Mouse (Mus musculus) myocyte (in vitro differentiated cells): ENCODE measurements around the gene Lrig1. TPM values are rescaled to one million over a fixed set of nuclear protein-coding genes. Genes with fewer than 3 reads are reported as not detected.

Source experiments
- H3K27me3 ChIP-seq: one replicate; pipeline ENCODE4 v1.6.1; 2011; ENCODE audit not compliant: control insufficient read depth, insufficient read depth, insufficient read length
- H3K36me3 ChIP-seq: one replicate; pipeline ENCODE4 v1.6.1; 2011; ENCODE audit not compliant: control insufficient read depth, insufficient read depth
- H3K4me2 ChIP-seq: one replicate; pipeline ENCODE4 v1.6.1; 2011; ENCODE audit warnings: low read depth, control low read depth
- H3K4me3 ChIP-seq: one replicate; pipeline ENCODE4 v1.5.1; 2011; ENCODE audit warnings: mild to moderate bottlenecking, control low read depth, moderate library complexity
- H3K79me2 ChIP-seq: one replicate; pipeline ENCODE4 v1.6.1; 2011; ENCODE audit not compliant: control insufficient read depth, insufficient read depth
- H3ac ChIP-seq: one replicate; pipeline ENCODE4 v1.6.1; 2011; ENCODE audit not compliant: control insufficient read depth, insufficient read length
- CEBPB ChIP-seq: IDR thresholded peaks from 2 replicates; pipeline ENCODE4 v1.6.1; 2011; ENCODE audit warnings: mild to moderate bottlenecking, moderate library complexity; ENCODE audit not compliant: poor library complexity, insufficient read depth, severe bottlenecking
- E2F4 ChIP-seq: IDR thresholded peaks from one replicate; pipeline ENCODE4 v1.6.1; 2011; ENCODE audit warnings: mild to moderate bottlenecking, control low read depth, moderate library complexity; ENCODE audit not compliant: insufficient read depth
- MAX ChIP-seq: IDR thresholded peaks from one replicate; pipeline ENCODE4 v1.6.1; 2011; ENCODE audit warnings: low read depth, mild to moderate bottlenecking, control low read depth
- MYOD1 ChIP-seq, 3 experiments: IDR thresholded peaks; one replicate each; pipeline ENCODE4 v1.6.1; 2011; ENCODE audit warnings: control low read depth in 2 of 3, low read depth in 2 of 3, mild to moderate bottlenecking in 2 of 3, moderate library complexity in 1 of 3; ENCODE audit not compliant: insufficient read length in 2 of 3, control insufficient read depth in 1 of 3
- MYOG ChIP-seq, 3 experiments: IDR thresholded peaks; one replicate each; pipeline ENCODE4 v1.6.1; 2011; ENCODE audit warnings: control low read depth in 2 of 3, low read depth in 2 of 3, mild to moderate bottlenecking in 2 of 3; ENCODE audit not compliant: insufficient read length in 2 of 3, control insufficient read depth in 1 of 3, insufficient read depth in 1 of 3
- POLR2A ChIP-seq: IDR thresholded peaks from one replicate; pipeline ENCODE4 v1.6.1; 2011; ENCODE audit warnings: low read depth, mild to moderate bottlenecking, control low read depth, moderate library complexity; ENCODE audit not compliant: insufficient read length
- POLR2AphosphoS2 ChIP-seq: IDR thresholded peaks from one replicate; pipeline ENCODE4 v1.6.1; 2011; ENCODE audit warnings: low read depth, control low read depth; ENCODE audit not compliant: insufficient read length
- REST ChIP-seq: IDR thresholded peaks from one replicate; pipeline ENCODE4 v1.6.1; 2011; ENCODE audit warnings: mild to moderate bottlenecking, control low read depth, moderate library complexity; ENCODE audit not compliant: insufficient read depth, insufficient read length
- SRF ChIP-seq: IDR thresholded peaks from one replicate; pipeline ENCODE4 v1.6.1; 2011; ENCODE audit warnings: low read depth; ENCODE audit not compliant: control insufficient read depth, insufficient read length
- TCF12 ChIP-seq: IDR thresholded peaks from one replicate; pipeline ENCODE4 v1.6.1; 2011; ENCODE audit warnings: mild to moderate bottlenecking, control low read depth; ENCODE audit not compliant: poor library complexity, insufficient read depth, severe bottlenecking
- TCF3 ChIP-seq: IDR thresholded peaks from one replicate; pipeline ENCODE4 v1.6.1; 2011; ENCODE audit warnings: low read depth, control low read depth; ENCODE audit not compliant: insufficient read length
- USF1 ChIP-seq: IDR thresholded peaks from one replicate; pipeline ENCODE4 v1.6.1; 2011; ENCODE audit warnings: low read depth, mild to moderate bottlenecking, control low read depth, moderate library complexity
- polyA plus RNA-seq: library from polyadenylated mRNA; unstranded; fragments of >200 nt; fragmentation: generic; extraction: Trizol; gene quantifications from one replicate; pipeline ENCODE4 v1.2.1, GENCODE M21; 2012; ENCODE audit warnings: missing spikeins

Gene Lrig1
- polyA plus RNA-seq, 1 experiment = 22.1 TPM

DNA sequence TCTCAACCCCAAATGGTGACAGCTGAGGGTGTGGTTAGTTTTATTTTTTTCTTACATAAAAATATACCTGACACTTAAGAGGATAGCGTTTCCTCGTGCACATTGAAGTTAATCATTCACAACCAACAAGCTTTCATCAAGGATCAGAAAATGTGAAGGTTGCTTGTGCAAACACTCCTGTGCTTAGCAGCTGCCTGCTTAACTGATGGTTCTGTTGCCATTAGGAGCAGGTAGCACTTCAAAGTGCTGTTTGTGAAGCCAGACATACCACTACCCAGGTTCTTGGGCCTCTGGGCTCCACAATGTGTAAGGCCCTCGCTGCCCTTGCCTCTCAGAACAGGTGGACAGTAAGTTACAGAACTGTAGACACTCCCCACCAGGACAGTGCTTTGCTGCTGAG is 23.1 kb downstream of the Lrig1 start:
- no peaks in the 10 kb centered on the region for H3K27me3 ChIP-seq
- no peaks in the 10 kb centered on the region for H3K36me3 ChIP-seq
- H3K79me2 ChIP-seq = peaks cover 51% of the 10 kb centered on the region
- no peak overlapping the region for H3K4me3 ChIP-seq
- H3K4me2 ChIP-seq = peak overlapping the region; percentile 34
- TF ChIP-seq SRF (no peak), MYOG (IDR thresholded peaks at IDR 0.05; ENCODE audit: control insufficient read depth in 1 of 3, insufficient read depth in 1 of 3, insufficient read length in 2 of 3, low read depth in 2 of 3) (no peak), POLR2A (no peak), REST (no peak), USF1 (no peak), E2F4 (no peak), TCF3 (no peak), MAX (no peak), TCF12 (no peak), POLR2AphosphoS2 (no peak), CEBPB (no peak), MYOD1 (IDR thresholded peaks at IDR 0.05; ENCODE audit: control insufficient read depth in 1 of 3, insufficient read length in 2 of 3, low read depth in 2 of 3) (no peak)
- no peak overlapping the region for H3ac ChIP-seq

DNA sequence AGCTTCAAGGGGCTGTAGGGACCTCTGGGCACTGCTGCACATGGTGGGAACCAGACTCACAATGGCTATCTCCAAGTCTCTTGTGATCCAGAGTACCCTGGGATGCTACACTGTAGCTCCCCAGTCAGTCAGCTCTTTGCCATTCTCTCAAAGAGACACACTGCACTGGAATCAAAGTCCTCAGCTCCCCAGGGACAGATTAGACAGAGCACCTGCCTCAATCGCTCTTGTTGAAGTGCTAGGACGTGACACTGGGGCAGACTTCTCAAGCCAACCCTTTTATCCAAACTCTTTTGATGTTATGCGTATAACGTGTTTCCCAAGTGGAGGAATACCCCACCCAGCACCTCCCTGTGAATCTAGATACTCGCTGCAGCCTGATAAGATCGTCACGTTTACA is 23.7 kb downstream of the Lrig1 start:
- H3K27me3 ChIP-seq = no peaks in the 10 kb centered on the region
- no peaks in the 10 kb centered on the region for H3K36me3 ChIP-seq
- TF ChIP-seq REST (no peak), MYOG (IDR thresholded peaks at IDR 0.05; ENCODE audit: control insufficient read depth in 1 of 3, insufficient read depth in 1 of 3, insufficient read length in 2 of 3, low read depth in 2 of 3) (no peak), TCF3 (no peak), E2F4 (no peak), POLR2A (no peak), POLR2AphosphoS2 (no peak), USF1 (no peak), CEBPB (no peak), SRF (no peak), TCF12 (no peak)
- H3K4me3 ChIP-seq = no peak overlapping the region
- peaks cover 50% of the 10 kb centered on the region for H3K79me2 ChIP-seq
- peak overlapping the region; percentile 34 for H3K4me2 ChIP-seq
- no peak overlapping the region for H3ac ChIP-seq

DNA sequence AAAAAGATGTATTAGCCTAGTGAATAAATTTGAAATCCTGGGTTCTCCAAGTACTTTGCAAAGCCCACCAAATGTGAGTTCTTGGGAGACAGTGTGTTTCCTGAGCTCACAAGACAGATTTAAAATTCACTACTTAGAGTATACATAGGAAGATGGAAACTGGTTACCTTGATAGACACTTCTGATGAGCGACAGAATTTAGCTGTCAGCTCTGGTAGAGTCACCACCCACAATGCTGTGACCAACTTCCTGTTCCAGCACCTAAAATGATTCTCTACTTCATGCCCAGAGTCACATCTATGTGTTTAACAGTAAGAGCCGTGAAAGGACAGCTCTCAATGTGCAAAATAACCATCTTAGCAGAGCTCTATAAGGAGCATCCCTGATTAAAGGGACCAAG is 27.5 kb downstream of the Lrig1 start:
- no peak overlapping the region for H3K4me2 ChIP-seq
- no peak overlapping the region for H3K4me3 ChIP-seq
- no peak overlapping the region for H3ac ChIP-seq
- TF ChIP-seq MYOG (IDR thresholded peaks at IDR 0.05; ENCODE audit: control insufficient read depth in 1 of 3, insufficient read depth in 1 of 3, insufficient read length in 2 of 3, low read depth in 2 of 3) (no peak), REST (no peak), MYOD1 (IDR thresholded peaks at IDR 0.05; ENCODE audit: control insufficient read depth in 1 of 3, insufficient read length in 2 of 3, low read depth in 2 of 3) (no peak), E2F4 (no peak), TCF12 (no peak), CEBPB (no peak), USF1 (no peak), TCF3 (no peak), MAX (no peak), POLR2A (no peak), SRF (no peak)
- H3K79me2 ChIP-seq = peaks cover 71% of the 10 kb centered on the region
- H3K36me3 ChIP-seq = no peaks in the 10 kb centered on the region
- H3K27me3 ChIP-seq = no peaks in the 10 kb centered on the region

DNA sequence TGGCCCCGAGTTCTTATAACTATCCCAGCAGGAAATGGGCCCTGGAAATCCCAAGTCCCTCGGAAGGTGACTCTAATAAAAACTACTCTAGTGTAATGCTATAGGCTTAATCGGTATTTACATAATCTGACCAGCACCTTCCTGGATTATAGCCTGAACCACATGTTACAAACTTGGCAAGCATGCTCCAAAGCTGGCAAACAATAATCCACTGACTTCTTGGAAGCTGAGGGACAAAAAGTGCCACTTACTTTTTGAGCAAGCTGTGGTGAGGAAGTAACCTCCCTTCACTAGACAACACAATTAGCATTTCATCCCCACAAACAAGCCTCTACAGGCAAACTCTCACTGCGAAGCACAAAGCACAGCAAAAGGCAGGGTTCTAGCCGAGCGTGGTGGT is 30.6 kb downstream of the Lrig1 start:
- H3K4me2 ChIP-seq = no peak overlapping the region
- TF ChIP-seq USF1 (no peak), POLR2AphosphoS2 (no peak), POLR2A (no peak)
- H3K27me3 ChIP-seq = no peaks in the 10 kb centered on the region
- H3K36me3 ChIP-seq = no peaks in the 10 kb centered on the region
- no peak overlapping the region for H3K4me3 ChIP-seq
- peaks cover 73% of the 10 kb centered on the region for H3K79me2 ChIP-seq
- H3ac ChIP-seq = no peak overlapping the region

DNA sequence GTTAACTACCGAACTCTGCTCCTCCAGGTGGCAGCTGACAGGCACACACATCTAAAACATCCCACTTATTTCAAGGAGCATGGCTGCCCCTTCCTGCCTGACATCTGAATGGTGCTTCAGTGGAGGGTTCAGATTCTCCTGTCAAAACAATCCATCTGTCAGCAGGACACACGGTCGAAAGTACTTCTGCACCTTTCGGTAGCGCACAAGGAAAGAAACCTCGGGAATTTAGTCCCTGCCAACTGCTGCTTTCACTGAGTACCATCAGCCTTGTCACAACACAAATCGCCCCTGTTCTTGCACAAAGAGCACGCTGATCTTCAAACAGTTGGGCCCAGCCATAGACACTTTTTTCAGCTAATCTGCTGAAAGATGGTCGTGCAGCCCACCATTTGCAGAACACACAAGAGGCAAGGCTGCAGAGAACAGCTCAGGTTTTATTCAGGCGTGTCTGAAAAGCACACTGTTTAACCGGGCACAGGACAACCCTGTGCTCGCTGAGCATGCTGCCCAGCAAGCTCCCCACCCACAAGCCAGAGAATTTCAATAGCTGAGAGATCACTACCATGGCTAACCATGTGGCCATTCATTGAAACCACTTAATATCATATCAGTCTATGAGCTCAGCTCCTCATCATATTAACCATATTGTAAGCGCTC is 31.6 kb downstream of the Lrig1 start:
- Histone ChIP-seq H3K27me3 (no peaks in the 10 kb centered on the region), H3K4me2 (no peak overlapping the region), H3K36me3 (no peaks in the 10 kb centered on the region), H3K79me2 (peaks cover 66% of the 10 kb centered on the region), H3ac (no peak overlapping the region), H3K4me3 (no peak overlapping the region)
- TF ChIP-seq POLR2A (no peak), REST (no peak), MAX (no peak), MYOG (IDR thresholded peaks at IDR 0.05; ENCODE audit: control insufficient read depth in 1 of 3, insufficient read depth in 1 of 3, insufficient read length in 2 of 3, low read depth in 2 of 3) (no peak)
